ENCODE assay signal across 9 mouse cellular contexts in genomic region chr6:136938331-136939126, GRCm38 (mm10). TPM values are rescaled to one million over a fixed set of nuclear protein-coding genes. Genes with fewer than 3 reads are reported as not detected.
A peak's percentile ranks its signal among the peaks of the same experiment; 100 is the strongest.
DNase-seq lines count a peak whose midpoint lies in the region; ATAC-seq lines count a peak whose summit lies in the region.
"Had no signal": no experiment of that assay in that cellular context is flagged by ENCODE, and none has a peak within 500 bp of the region (broad histone marks: within the 10 kb centered on the region; RNA-seq: fewer than 3 reads in every experiment).

No protein-coding gene starts in this region.

- peak overlapping the region; percentile 28 for H3K4me3 ChIP-seq in liver, embryonic 16.5 days (ENCODE audit: low read depth, low read length)
- H3K4me3 ChIP-seq in forebrain, embryonic 11.5 days (ENCODE audit: low read depth, low read length), result no peak overlapping the region

- H3K27ac ChIP-seq in liver, embryonic 16.5 days (ENCODE audit: low read length), result peak overlapping the region; percentile 67
- H3K27ac ChIP-seq in forebrain, embryonic 11.5 days (ENCODE audit: low read depth, low read length), result no peak overlapping the region

- 21% methylated on average over 18 of the region's 18 CpGs for WGBS in liver, embryonic 16.5 days (ENCODE audit: insufficient replicate concordance)
- WGBS in forebrain, embryonic 11.5 days, result 88% methylated on average over 18 of the region's 18 CpGs

- H3K4me2 ChIP-seq in liver, embryonic 16.5 days (ENCODE audit: low read depth, low read length), result peak overlapping the region; percentile 54
- H3K4me2 ChIP-seq in forebrain, embryonic 11.5 days (ENCODE audit: low read depth, low read length, severe bottlenecking), result no peak overlapping the region

- no peaks in the 10 kb centered on the region for H3K36me3 ChIP-seq in liver, embryonic 16.5 days (ENCODE audit: control insufficient read depth, insufficient read depth)
- no peaks in the 10 kb centered on the region for H3K36me3 ChIP-seq in forebrain, embryonic 11.5 days (ENCODE audit: control insufficient read depth, insufficient read depth, low read length)

- ATAC-seq in liver, embryonic 16.5 days (ENCODE audit: low read depth), result peak; percentile 9; the same call in 1 of the 2 replicates
- no peak for ATAC-seq in forebrain, embryonic 11.5 days (replicated peaks; ENCODE audit: low FRiP score)

- DNase-seq in adrenal gland, adult 8-10 months, result peak; percentile 11
- no peak for DNase-seq in adrenal gland, postnatal 25 days
- peak; percentile 77 for DNase-seq in CD4-positive helper T cell, adult 2 months (ENCODE audit: low read depth, low spot score)
- DNase-seq in heart, adult 18-20 months, result peak; percentile 69
- no peak for DNase-seq in urinary bladder, postnatal 14 days (ENCODE audit: low spot score)
- DNase-seq in gastrocnemius, adult 8-10 months (ENCODE audit: low spot score in 2 of 2), result no peak
- no peak for DNase-seq in forebrain, embryonic 11.5 days (ENCODE audit: low spot score)

- H3K4me1 ChIP-seq in liver, embryonic 16.5 days (ENCODE audit: control insufficient read depth, low read depth, low read length), result peaks cover 15% of the 10 kb centered on the region
- no peaks in the 10 kb centered on the region for H3K4me1 ChIP-seq in forebrain, embryonic 11.5 days (replicated peaks; ENCODE audit: control insufficient read depth, insufficient read depth, low read length)

- no peaks in the 10 kb centered on the region for H3K27me3 ChIP-seq in liver, embryonic 16.5 days (ENCODE audit: control insufficient read depth, insufficient read depth, low read depth, low read length)
- no peaks in the 10 kb centered on the region for H3K27me3 ChIP-seq in forebrain, embryonic 11.5 days (ENCODE audit: control insufficient read depth, insufficient read depth, low read length)

- H3K9ac ChIP-seq in liver, embryonic 16.5 days (ENCODE audit: low read depth, low read length), result no peak overlapping the region
- H3K9ac ChIP-seq in forebrain, embryonic 11.5 days (ENCODE audit: low read length), result no peak overlapping the region

- H3K9me3 ChIP-seq in liver, embryonic 16.5 days (replicated peaks; ENCODE audit: control insufficient read depth, low read length), result no peaks in the 10 kb centered on the region
- H3K9me3 ChIP-seq in forebrain, embryonic 11.5 days (ENCODE audit: control insufficient read depth, low read length), result no peaks in the 10 kb centered on the region

RNA-seq across cellular contexts. Expression of gene Arhgdib, which starts 3.2 kb away (rescaled TPM):
- 10 to 100 TPM; 20.7 to 30.5 (median 28.0) TPM for total RNA-seq in adrenal gland, adult 8-10 months (2022)
- 15.7 and 21.7 TPM in 2 replicates for total RNA-seq in adrenal gland, postnatal 25 days (2021)
- total RNA-seq in heart, adult 18-20 months (2021), result 10 to 100 TPM; 22.8 to 39.0 TPM
- 153 and 164 TPM in 2 replicates for polyA plus RNA-seq in liver, embryonic 16.5 days (2015; fragmentation: Nextera tagmentation; extraction: Ambion mirVana)
- total RNA-seq in gastrocnemius, adult 8-10 months (2022), result 1 to 10 TPM; 3.9 to 9.6 (median 5.3) TPM
- 21.3 and 25.2 TPM in 2 replicates for polyA plus RNA-seq in forebrain, embryonic 11.5 days (2014; fragmentation: Nextera tagmentation; extraction: Ambion mirVana)

RNA-seq across cellular contexts. Expression of gene Pde6h, which starts 14.9 kb away (rescaled TPM):
- under 1 TPM in 1 of 4 experiments, not detected in 3; 0.14 TPM for total RNA-seq in adrenal gland, adult 8-10 months (2022)
- 0.39 TPM in 1 of 2 replicates, not detected in the other for total RNA-seq in adrenal gland, postnatal 25 days (2021)
- total RNA-seq in heart, adult 18-20 months (2021), result not detected
- polyA plus RNA-seq in liver, embryonic 16.5 days (2015; fragmentation: Nextera tagmentation; extraction: Ambion mirVana), result not detected in 2 replicates
- not detected for total RNA-seq in gastrocnemius, adult 8-10 months (2022)
- not detected in 2 replicates for polyA plus RNA-seq in forebrain, embryonic 11.5 days (2014; fragmentation: Nextera tagmentation; extraction: Ambion mirVana)
- polyA plus RNA-seq: embryonic facial prominence, embryonic 11.5 days had no signal

RNA-seq across cellular contexts. Expression of gene Erp27, which starts 16.5 kb away (rescaled TPM):
- total RNA-seq in adrenal gland, adult 8-10 months (2022), result under 1 TPM in 1 of 4 experiments, not detected in 3; 0.28 TPM
- total RNA-seq in adrenal gland, postnatal 25 days (2021), result not detected in 2 replicates
- not detected for total RNA-seq in heart, adult 18-20 months (2021)
- polyA plus RNA-seq in liver, embryonic 16.5 days (2015; fragmentation: Nextera tagmentation; extraction: Ambion mirVana), result 0.44 and 0.71 TPM in 2 replicates
- total RNA-seq in gastrocnemius, adult 8-10 months (2022), result not detected
- not detected in 2 replicates for polyA plus RNA-seq in forebrain, embryonic 11.5 days (2014; fragmentation: Nextera tagmentation; extraction: Ambion mirVana)
- polyA plus RNA-seq: embryonic facial prominence, embryonic 11.5 days had no signal

Comparison
In these comparisons a context has a peak if more than half of its experiments do, and no peak if none do; other contexts are left out.
1. DNase-seq: peak in adrenal gland, adult 8-10 months (single experiment), CD4-positive helper T cell, adult 2 months (single experiment) and heart, adult 18-20 months (2 of 2); none in adrenal gland, postnatal 25 days (single experiment), urinary bladder, postnatal 14 days (single experiment), gastrocnemius, adult 8-10 months (0 of 2) and forebrain, embryonic 11.5 days (single experiment).